Mouse (Mus musculus) ES-Bruce4 (cell line): ENCODE results near the gene Lime1.

ENCODE experiments used
- CTCF ChIP-seq: IDR thresholded peaks from one replicate; pipeline ENCODE4 v1.8.1; 2011; ENCODE audit warnings: low read depth, low read length
- POLR2A ChIP-seq: IDR thresholded peaks from one replicate; pipeline ENCODE4 v1.8.1; 2011; ENCODE audit warnings: low read length; ENCODE audit not compliant: insufficient read depth

GRCm38 (mm10) chr2:181401497-181401896, 21.6 kb downstream of the Lime1 start:
- TF ChIP-seq POLR2A (no peak), CTCF (no peak)
